Mouse (Mus musculus) hematopoietic stem cell, adult 5-6 weeks (primary cell): ENCODE results near the gene Pde4d. TPM values are rescaled to one million over a fixed set of nuclear protein-coding genes. Genes with fewer than 3 reads are reported as not detected.
A peak's percentile ranks its signal among the peaks of the same experiment; 100 is the strongest.

Source experiments
- ATAC-seq, 2 experiments: fragments of 125-278 bp in 1 of 2; replicated peaks in 1 of 2; 2 replicates each; pipeline ENCODE4 v1.8.0; 2016 to 2017; ENCODE audit warnings: inconsistent platforms in 2 of 2, mild to moderate bottlenecking in 2 of 2, moderate number of reproducible peaks in 2 of 2, low read depth in 1 of 2, moderate TSS enrichment in 1 of 2; ENCODE audit not compliant: low FRiP score in 2 of 2, poor library complexity in 2 of 2, severe bottlenecking in 2 of 2, insufficient read depth in 1 of 2, low TSS enrichment in 1 of 2
- total RNA-seq: library from RNA; stranded (forward); fragments of 172-1452, 232-1000 nt; gene quantifications from 2 replicates; pipeline ENCODE4 v1.2.3, GENCODE M21; 2017

Gene Pde4d
- total RNA-seq, 1 experiment from 2014 or later = 29.6 TPM

- no peak for ATAC-seq
Measured at GRCm38 (mm10) chr13:109448121-109448520, 998.4 kb downstream of the Pde4d start.

- no peak for ATAC-seq
Measured at GRCm38 (mm10) chr13:109474344-109474743, 1024.6 kb downstream of the Pde4d start.

GRCm38 (mm10) chr13:109481446-109481845 lies 1031.7 kb downstream of the Pde4d start:
- ATAC-seq = no peak

GRCm38 (mm10) chr13:109486166-109486565 lies 1036.4 kb downstream of the Pde4d start:
- ATAC-seq = no peak

- no peak for ATAC-seq
Measured at GRCm38 (mm10) chr13:109487378-109487777, 1037.6 kb downstream of the Pde4d start.

- ATAC-seq = no peak
Measured at GRCm38 (mm10) chr13:109490853-109491252, 1041.1 kb downstream of the Pde4d start.

- no peak for ATAC-seq
Measured at GRCm38 (mm10) chr13:109491829-109492228, 1042.1 kb downstream of the Pde4d start.

- no peak for ATAC-seq
Measured at GRCm38 (mm10) chr13:109500336-109500735, 1050.6 kb downstream of the Pde4d start.

- no peak for ATAC-seq
Measured at GRCm38 (mm10) chr13:109502796-109503195, 1053.0 kb downstream of the Pde4d start.

GRCm38 (mm10) chr13:109506754-109507153 lies 1057.0 kb downstream of the Pde4d start:
- ATAC-seq = no peak

- ATAC-seq = no peak
Measured at GRCm38 (mm10) chr13:109508472-109508871, 1058.7 kb downstream of the Pde4d start.

- ATAC-seq = no peak
Measured at GRCm38 (mm10) chr13:109518194-109518593, 1068.4 kb downstream of the Pde4d start.

GRCm38 (mm10) chr13:109519485-109519884 lies 1069.7 kb downstream of the Pde4d start:
- peak in 1 of 2 experiments; percentile 58; a peak in 1 of 4 replicates for ATAC-seq

GRCm38 (mm10) chr13:109519966-109520646 lies 1070.4 kb downstream of the Pde4d start:
- no peak for ATAC-seq

GRCm38 (mm10) chr13:109533838-109534523 lies 1084.2 kb downstream of the Pde4d start:
- no peak for ATAC-seq

- ATAC-seq = no peak
Measured at GRCm38 (mm10) chr13:109534709-109535284, 1085.0 kb downstream of the Pde4d start.

GRCm38 (mm10) chr13:109536636-109537035 lies 1086.9 kb downstream of the Pde4d start:
- ATAC-seq = no peak

GRCm38 (mm10) chr13:109539371-109539770 lies 1089.6 kb downstream of the Pde4d start:
- ATAC-seq = no peak
